Mouse (Mus musculus) liver, adult 2 months (tissue): ENCODE measurements around the gene Tatdn2. TPM values are rescaled to one million over a fixed set of nuclear protein-coding genes. Genes with fewer than 3 reads are reported as not detected.

Source experiments
- DNase-seq: peaks from one replicate; pipeline ENCODE4 v3.0.0-alpha.2; 2011; ENCODE audit warnings: low read depth, low spot score; ENCODE audit errors: extremely low read depth
- H3K27ac ChIP-seq: fragments of 200-500 bp; replicated peaks from 2 replicates; pipeline ENCODE4 v1.5.1; 2012; ENCODE audit warnings: low read depth, mild to moderate bottlenecking, control low read depth, inconsistent platforms, low read length; ENCODE audit not compliant: insufficient read depth
- H3K27me3 ChIP-seq: fragments of 200-500 bp; 2 replicates; pipeline ENCODE4 v1.6.1; 2012; ENCODE audit warnings: mild to moderate bottlenecking, moderate library complexity, low read length, inconsistent platforms; ENCODE audit not compliant: control insufficient read depth, insufficient read depth
- H3K36me3 ChIP-seq: fragments of 200-500 bp; 2 replicates; pipeline ENCODE4 v1.6.1; 2012; ENCODE audit warnings: low read length, inconsistent platforms; ENCODE audit not compliant: control insufficient read depth, insufficient read depth
- H3K4me1 ChIP-seq: fragments of 200-500 bp; 2 replicates; pipeline ENCODE4 v1.6.1; 2011; ENCODE audit warnings: low read length; ENCODE audit not compliant: control insufficient read depth, insufficient read depth
- H3K4me3 ChIP-seq: fragments of 200-500 bp; 2 replicates; pipeline ENCODE4 v1.5.1; 2011; ENCODE audit warnings: low read depth, mild to moderate bottlenecking, control low read depth, low read length, moderate library complexity; ENCODE audit not compliant: insufficient read depth
- H3K79me2 ChIP-seq: fragments of 200-500 bp; 2 replicates; pipeline ENCODE4 v1.6.1; 2012; ENCODE audit warnings: inconsistent platforms, mild to moderate bottlenecking, low read length, moderate library complexity; ENCODE audit not compliant: control insufficient read depth, insufficient read depth
- H3K9ac ChIP-seq: fragments of 200-500 bp; 2 replicates; pipeline ENCODE4 v1.6.1; 2012; ENCODE audit warnings: low read depth, mild to moderate bottlenecking, control low read depth, inconsistent platforms, low read length
- CTCF ChIP-seq: fragments of 200-500 bp; IDR thresholded peaks from 2 replicates; pipeline ENCODE4 v1.5.1; 2011; ENCODE audit warnings: low read depth, low read length, control low read depth
- POLR2A ChIP-seq: fragments of 200-500 bp; IDR thresholded peaks from 2 replicates; pipeline ENCODE4 v1.6.1; 2011; ENCODE audit warnings: low read length, control low read depth; ENCODE audit not compliant: insufficient read depth; ENCODE audit errors: extremely low read depth
- WGBS: fragments of 180-500 bp; shearing (Covaris S2); methylation state at CpG from one replicate; pipeline ENCODE4 v1.1.7; 2018; 5-methylcytosine and 5-hydroxymethylcytosine counted together
- polyA plus RNA-seq: library from polyadenylated mRNA; depleted of rRNA; stranded (reverse); fragments of >200 nt; gene quantifications from 2 replicates; pipeline ENCODE4 v1.2.3, GENCODE M21; 2012
- total RNA-seq: library from RNA; depleted of rRNA; stranded (reverse); fragments of >200 nt; gene quantifications from 2 replicates; pipeline ENCODE4 v1.2.3, GENCODE M21; 2014

Gene Tatdn2
- total and polyA plus RNA-seq, 2 experiments: 15.0 to 15.6 TPM

GRCm38 (mm10) chr6:113654102-113654501 is 42.7 kb upstream of the Tatdn2 start:
- Histone ChIP-seq H3K4me3 (no peak overlapping the region), H3K27me3 (no peaks in the 10 kb centered on the region), H3K27ac (peak overlapping the region; percentile 61), H3K9ac (no peak overlapping the region), H3K4me1 (peaks cover 48% of the 10 kb centered on the region), H3K79me2 (peaks cover 37% of the 10 kb centered on the region; the same call in 1 of the 2 replicates), H3K36me3 (0 out of 2 replicates have a peak, but pooled peaks cover 2% of the 10 kb centered on the region)
- DNase-seq: peak; percentile 70
- TF ChIP-seq CTCF: no peak
- no peak for TF ChIP-seq POLR2A
- WGBS: 19% methylated on average over 8 of the region's 8 CpGs

DNA sequence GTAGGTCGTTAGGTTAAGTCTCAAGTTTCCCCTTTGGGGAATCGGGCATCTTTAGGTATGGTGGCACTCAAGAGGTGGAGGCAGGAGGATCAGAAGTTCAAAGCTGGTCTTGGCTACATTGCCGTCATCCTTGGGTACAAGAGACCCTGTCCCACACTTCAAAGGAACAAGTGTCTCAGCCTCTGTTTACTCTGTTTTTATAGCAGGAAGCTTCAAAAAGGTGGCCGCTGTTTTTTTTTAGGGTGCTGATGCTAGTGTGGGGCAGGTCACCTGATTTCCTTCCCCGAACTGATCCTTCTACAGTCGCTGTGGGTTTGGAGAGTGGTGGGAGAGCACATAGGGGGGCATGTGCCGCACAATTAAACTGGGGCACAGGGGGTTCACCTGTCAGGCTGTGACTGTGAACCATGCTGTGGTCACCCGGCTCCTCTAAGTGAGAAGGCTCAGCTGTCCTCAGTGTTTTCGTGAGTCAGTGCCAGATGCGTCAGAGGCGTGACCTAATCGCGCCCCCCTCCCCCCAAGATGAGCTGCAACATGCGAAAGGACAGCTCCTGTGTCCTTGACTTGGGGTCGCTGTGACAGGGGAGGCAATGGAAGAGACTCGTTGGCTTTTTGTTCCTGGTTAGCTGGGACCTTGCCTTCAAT is 42.0 kb upstream of the Tatdn2 start:
- peak; percentile 67 for DNase-seq
- Histone ChIP-seq H3K27me3 (no peaks in the 10 kb centered on the region), H3K36me3 (0 out of 2 replicates have a peak, but pooled peaks cover 2% of the 10 kb centered on the region), H3K4me1 (peaks cover 47% of the 10 kb centered on the region), H3K79me2 (peaks cover 37% of the 10 kb centered on the region; the same call in 1 of the 2 replicates), H3K4me3 (no peak overlapping the region), H3K9ac (0 out of 2 replicates have a peak overlapping the region, but pooled peaks have one; percentile 8), H3K27ac (peak overlapping the region; percentile 61)
- TF ChIP-seq CTCF (no peak), POLR2A (no peak)
- 46% methylated on average over 16 of the region's 16 CpGs for WGBS

DNA sequence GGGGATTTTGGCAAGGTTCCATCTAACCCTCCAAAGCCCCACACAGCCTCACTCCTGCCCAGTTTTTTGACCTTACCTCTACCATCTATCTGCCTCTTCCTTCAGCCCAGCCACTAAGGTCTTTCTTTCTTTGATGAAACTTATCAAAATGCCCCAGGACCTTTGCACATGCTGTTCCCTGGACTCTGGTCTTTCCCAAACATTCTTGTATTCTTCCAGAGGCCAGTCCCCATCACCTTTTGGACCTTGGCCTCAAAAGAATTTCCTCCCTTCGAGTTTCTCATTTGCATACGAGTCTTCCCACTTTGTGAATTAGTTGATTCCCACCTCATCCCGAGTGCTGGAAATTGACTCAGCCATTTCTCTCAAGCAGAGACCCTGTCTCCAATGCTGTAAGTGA is 41.4 kb upstream of the Tatdn2 start:
- Histone ChIP-seq H3K36me3 (0 out of 2 replicates have a peak, but pooled peaks cover 2% of the 10 kb centered on the region), H3K79me2 (peaks cover 34% of the 10 kb centered on the region; the same call in 1 of the 2 replicates), H3K4me1 (peaks cover 49% of the 10 kb centered on the region), H3K9ac (no peak overlapping the region), H3K4me3 (no peak overlapping the region), H3K27ac (peak overlapping the region; percentile 61), H3K27me3 (no peaks in the 10 kb centered on the region)
- whole genome bisulfite sequencing: 51% methylated on average over 3 of the region's 3 CpGs
- peak; percentile 69 for DNase-seq
- TF ChIP-seq POLR2A: no peak
- no peak for TF ChIP-seq CTCF

- peak overlapping the region; percentile 78 for H3K27ac ChIP-seq
- H3K36me3 ChIP-seq: no peaks in the 10 kb centered on the region
- no peaks in the 10 kb centered on the region for H3K27me3 ChIP-seq
- peak; percentile 99 for DNase-seq
- WGBS: 23% methylated on average over 6 of the region's 6 CpGs
- peaks cover 24% of the 10 kb centered on the region; the same call in 1 of the 2 replicates for H3K79me2 ChIP-seq
- TF ChIP-seq CTCF (no peak), POLR2A (no peak)
- no peak overlapping the region for H3K9ac ChIP-seq
- peaks cover 53% of the 10 kb centered on the region for H3K4me1 ChIP-seq
- no peak overlapping the region for H3K4me3 ChIP-seq
Measured at GRCm38 (mm10) chr6:113656847-113657246, 40.0 kb upstream of the Tatdn2 start.

DNA sequence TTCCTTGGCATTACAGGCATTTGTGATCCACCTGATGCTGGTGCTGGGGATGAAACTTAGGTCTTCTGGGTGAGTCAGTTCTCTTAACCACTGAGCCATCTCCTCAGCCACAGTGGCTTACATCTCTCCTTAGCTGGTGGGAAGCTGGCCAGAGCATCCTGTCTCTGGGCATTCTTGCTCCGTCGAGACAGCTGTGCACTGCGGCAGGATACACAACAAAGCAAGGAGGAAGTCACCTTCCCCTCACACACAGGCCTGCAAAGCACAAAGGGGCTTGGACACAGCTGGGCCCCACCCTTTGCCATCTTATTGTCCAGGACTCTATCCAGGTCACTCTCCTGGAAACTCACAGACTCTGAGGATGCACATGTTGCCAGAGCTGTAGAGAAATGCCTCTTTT is 38.6 kb upstream of the Tatdn2 start:
- no peak for DNase-seq
- Histone ChIP-seq H3K36me3 (no peaks in the 10 kb centered on the region), H3K27me3 (no peaks in the 10 kb centered on the region), H3K27ac (peak overlapping the region; percentile 65), H3K4me3 (no peak overlapping the region), H3K9ac (peak overlapping the region; percentile 20; the same call in 1 of the 2 replicates), H3K79me2 (peaks cover 24% of the 10 kb centered on the region; the same call in 1 of the 2 replicates), H3K4me1 (peaks cover 59% of the 10 kb centered on the region)
- no peak for TF ChIP-seq CTCF
- no peak for TF ChIP-seq POLR2A
- 57% methylated on average over 3 of the region's 3 CpGs for WGBS
